Mouse (Mus musculus): Measurements from ENCODE around the gene Arsg. TPM values are rescaled to one million over a fixed set of nuclear protein-coding genes. Genes with fewer than 3 reads are reported as not detected.

The Arsg gene
- polyA plus RNA-seq, 1 experiment = 3.7 TPM

DNA sequence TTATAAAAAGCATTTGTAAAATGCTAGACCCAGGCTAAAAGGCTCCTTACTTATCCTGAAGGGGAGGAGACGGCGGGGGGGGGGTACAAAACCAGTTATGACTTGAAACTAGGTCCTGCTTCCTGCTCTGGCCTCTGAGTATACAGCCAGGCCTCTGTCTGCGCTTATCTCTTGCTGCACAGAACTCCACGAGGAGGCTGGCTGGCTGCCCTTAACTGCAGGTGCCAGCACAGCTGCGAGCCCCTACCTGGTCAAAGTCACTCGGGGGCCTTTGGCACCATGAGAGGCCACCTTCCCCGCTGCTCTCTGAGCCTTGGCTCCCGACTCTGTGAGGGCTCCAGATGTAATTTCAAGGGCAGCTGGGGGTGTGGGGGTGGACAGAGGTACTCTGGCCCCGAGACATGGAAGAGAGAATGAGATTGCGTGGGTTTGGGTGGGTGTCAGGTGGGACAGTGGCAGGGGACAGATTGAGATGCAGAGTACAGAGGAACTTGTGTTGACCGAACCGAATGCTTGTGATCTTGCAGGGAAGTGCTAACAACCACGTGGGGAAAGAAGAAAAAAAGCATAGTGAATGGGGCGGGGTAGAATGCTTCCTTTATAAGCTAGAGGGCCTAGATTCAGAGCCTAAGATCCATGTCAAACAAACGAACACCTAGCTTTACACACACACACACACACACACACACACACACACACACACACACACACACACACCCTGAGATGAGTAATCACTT, 114.6 kb downstream of the Arsg start:
- Histone ChIP-seq H3K27ac (replicated peaks; ENCODE audit: low read depth, low read length) (no peak overlapping the region), H3K4me3 (ENCODE audit: insufficient read depth, low read depth, low read length) (no peak overlapping the region), H3K4me1 (ENCODE audit: control insufficient read depth, insufficient read depth, insufficient read length, low read length) (no peaks in the 10 kb centered on the region)

- no peak overlapping the region for H3K27ac ChIP-seq (replicated peaks; ENCODE audit: low read depth, low read length)
- H3K4me3 ChIP-seq (ENCODE audit: insufficient read depth, low read depth, low read length) = no peak overlapping the region
Measured at GRCm38 (mm10) chr11:109590012-109590411, 116.8 kb downstream of the Arsg start.

DNA sequence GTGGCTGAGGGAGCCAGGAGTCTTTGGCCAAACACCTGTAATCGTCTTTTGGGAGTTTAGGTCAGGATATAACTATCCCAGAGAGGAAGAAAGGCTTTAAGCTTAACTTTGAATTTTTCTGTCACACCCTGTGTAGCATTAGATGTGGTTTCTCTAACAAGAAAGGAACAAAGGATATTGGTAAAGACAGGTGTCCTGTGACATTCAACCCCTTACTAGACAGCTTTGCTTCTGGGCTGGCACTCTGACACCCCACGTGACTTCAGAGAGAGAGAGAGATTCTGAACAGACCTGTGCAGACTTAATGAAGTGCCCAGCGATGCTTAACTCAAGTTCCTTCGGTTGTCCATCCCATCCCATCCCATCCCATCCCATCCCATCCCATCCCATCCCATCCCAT, 118.3 kb downstream of the Arsg start:
- H3K4me1 ChIP-seq (ENCODE audit: control insufficient read depth, insufficient read depth, insufficient read length, low read length) = no peaks in the 10 kb centered on the region
- no peak overlapping the region for H3K27ac ChIP-seq (replicated peaks; ENCODE audit: low read depth, low read length)
- H3K4me3 ChIP-seq (ENCODE audit: insufficient read depth, low read depth, low read length) = no peak overlapping the region

More at GRCm38 (mm10) chr11:109590012-109590411, 116.8 kb downstream of the Arsg start:
- no peaks in the 10 kb centered on the region for H3K4me1 ChIP-seq (ENCODE audit: control insufficient read depth, insufficient read depth, insufficient read length, low read length)

DNA sequence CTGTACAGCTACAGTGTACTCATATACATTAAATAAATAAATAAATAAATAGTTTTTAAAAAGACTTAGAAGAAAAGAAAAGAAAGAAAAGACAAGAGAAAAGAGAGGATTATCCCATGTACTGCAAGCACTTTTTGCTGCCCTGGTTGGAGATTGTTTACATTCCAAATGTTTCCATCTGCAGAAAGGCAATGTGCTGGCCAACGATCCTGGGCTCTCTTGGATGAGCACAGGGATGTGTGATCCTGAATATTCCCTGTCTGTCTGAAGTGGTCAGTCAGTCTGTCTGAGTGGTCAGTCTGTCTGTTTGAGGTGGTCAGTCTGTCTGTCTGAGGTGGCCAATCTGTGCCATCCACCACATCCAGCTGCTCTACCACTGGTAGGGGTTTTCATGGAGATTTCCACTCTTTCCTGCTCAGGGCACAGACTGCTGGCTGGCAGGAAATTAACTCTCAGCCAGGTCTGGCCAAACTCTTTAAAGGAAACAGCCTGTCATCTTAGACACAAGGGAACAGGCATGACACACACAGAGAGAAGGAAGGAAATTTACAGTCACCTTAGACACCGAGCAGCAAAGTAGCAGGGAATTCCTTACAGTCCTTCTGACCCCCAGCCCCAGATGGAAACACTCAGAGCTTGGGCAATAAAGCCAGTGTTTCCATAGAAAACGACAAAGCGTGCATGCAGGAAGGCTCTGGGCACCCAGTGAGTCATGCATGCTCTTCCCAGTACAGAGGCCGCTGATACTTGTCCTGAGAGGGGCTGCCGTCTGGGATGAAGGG, 120.2 kb downstream of the Arsg start:
- H3K27ac ChIP-seq (replicated peaks; ENCODE audit: low read depth, low read length) = no peak overlapping the region
- H3K4me1 ChIP-seq (ENCODE audit: control insufficient read depth, insufficient read depth, insufficient read length, low read length) = no peaks in the 10 kb centered on the region
- H3K4me3 ChIP-seq (ENCODE audit: insufficient read depth, low read depth, low read length) = no peak overlapping the region

DNA sequence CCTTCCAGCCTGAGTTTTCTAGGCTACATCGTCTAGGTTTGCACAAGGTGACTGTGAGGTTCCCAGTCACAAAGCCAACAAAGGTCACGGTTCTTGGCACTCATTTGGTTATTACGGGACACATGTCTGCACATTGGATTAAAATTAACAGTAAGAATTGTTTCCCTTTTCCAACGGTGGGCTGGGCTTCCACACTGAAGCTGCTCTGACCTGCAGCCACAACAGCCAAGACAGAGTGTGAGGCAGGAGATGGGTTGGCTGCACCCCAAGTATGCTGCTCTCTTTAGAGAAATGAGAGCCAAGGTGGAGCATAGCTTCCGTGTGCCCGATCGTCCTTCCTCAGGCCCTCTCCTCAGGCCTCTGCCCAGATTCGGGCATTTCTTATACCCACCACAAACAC, 121.6 kb downstream of the Arsg start:
- Histone ChIP-seq H3K4me3 (ENCODE audit: insufficient read depth, low read depth, low read length) (no peak overlapping the region), H3K4me1 (ENCODE audit: control insufficient read depth, insufficient read depth, insufficient read length, low read length) (no peaks in the 10 kb centered on the region), H3K27ac (replicated peaks; ENCODE audit: low read depth, low read length) (no peak overlapping the region)

DNA sequence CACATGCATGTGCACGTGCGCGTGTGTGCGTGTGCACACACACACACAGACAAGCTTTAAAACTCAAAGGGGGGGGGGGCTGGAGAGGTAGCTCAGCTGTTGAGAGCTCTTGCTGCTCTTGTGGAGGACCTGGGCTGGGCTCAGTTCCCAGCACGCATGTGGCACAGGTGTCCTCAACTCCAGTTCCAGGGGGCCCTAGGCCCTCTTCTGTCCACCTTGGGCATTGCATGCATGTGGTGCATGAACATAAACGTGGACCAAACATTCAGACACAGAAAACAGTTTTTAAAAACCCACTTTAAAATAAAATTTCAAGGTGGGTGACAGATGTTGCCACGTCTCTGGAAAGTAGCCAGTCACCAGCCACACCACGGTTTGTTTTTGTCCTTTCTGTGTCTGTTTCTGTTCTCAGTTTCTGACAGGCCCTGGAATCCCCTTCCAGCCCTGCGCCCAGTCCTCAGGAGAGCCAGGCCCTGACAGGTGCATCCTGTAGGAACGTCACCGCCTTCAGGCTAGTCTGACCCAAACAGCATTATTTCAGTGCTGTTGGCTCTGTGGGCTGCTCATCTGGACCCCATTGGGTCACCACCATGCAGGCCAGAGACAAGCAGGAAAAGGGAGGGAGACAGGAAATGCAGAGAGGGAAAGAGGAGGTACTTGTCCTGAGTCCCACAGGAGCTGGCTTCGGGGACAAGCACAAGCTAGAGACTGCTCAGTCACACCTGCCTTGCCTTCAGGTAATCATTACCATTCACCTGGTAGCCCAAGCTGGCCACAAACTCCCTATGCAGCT, 125.8 kb downstream of the Arsg start:
- no peaks in the 10 kb centered on the region for H3K4me1 ChIP-seq (ENCODE audit: control insufficient read depth, insufficient read depth, insufficient read length, low read length)
- H3K4me3 ChIP-seq (ENCODE audit: insufficient read depth, low read depth, low read length) = no peak overlapping the region
- H3K27ac ChIP-seq (replicated peaks; ENCODE audit: low read depth, low read length) = no peak overlapping the region

- Histone ChIP-seq H3K27ac (replicated peaks; ENCODE audit: low read depth, low read length) (no peak overlapping the region), H3K4me3 (ENCODE audit: insufficient read depth, low read depth, low read length) (no peak overlapping the region), H3K4me1 (ENCODE audit: control insufficient read depth, insufficient read depth, insufficient read length, low read length) (peaks cover 4% of the 10 kb centered on the region; the same call in 1 of the 2 replicates)
Measured at GRCm38 (mm10) chr11:109607600-109607999, 134.4 kb downstream of the Arsg start.

DNA sequence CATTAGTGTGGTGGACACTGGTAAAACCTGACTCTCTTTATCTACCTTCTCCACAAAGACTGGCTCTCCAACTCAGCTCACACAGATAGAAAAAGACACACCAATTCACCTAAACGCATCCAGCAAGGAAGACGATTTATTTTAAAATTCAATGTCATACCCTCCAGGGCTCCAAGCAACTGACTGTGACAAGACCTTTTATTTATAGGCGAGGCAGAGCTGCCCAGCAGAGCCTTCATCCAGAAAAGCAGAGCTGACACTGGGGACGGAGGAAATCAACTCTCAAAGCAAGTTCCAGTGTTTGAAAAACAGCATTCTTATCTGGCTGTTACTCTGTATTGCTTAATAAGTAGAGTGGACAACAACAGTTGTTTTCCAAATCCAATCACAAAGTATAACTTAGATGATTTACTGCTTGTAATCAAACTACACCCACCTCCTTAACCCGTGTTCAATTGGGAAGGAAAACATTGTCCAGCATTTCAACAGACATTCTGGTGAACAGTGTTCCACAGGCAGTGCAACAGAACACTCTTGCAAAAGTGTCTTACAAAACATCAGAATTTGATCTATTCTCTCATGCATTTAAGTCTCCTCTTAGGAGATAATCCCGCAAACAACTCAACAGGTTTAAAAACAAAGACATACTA, 135.9 kb downstream of the Arsg start:
- Histone ChIP-seq H3K4me3 (ENCODE audit: insufficient read depth, low read depth, low read length) (no peak overlapping the region), H3K27ac (replicated peaks; ENCODE audit: low read depth, low read length) (no peak overlapping the region), H3K4me1 (ENCODE audit: control insufficient read depth, insufficient read depth, insufficient read length, low read length) (peaks cover 4% of the 10 kb centered on the region; the same call in 1 of the 2 replicates)

DNA sequence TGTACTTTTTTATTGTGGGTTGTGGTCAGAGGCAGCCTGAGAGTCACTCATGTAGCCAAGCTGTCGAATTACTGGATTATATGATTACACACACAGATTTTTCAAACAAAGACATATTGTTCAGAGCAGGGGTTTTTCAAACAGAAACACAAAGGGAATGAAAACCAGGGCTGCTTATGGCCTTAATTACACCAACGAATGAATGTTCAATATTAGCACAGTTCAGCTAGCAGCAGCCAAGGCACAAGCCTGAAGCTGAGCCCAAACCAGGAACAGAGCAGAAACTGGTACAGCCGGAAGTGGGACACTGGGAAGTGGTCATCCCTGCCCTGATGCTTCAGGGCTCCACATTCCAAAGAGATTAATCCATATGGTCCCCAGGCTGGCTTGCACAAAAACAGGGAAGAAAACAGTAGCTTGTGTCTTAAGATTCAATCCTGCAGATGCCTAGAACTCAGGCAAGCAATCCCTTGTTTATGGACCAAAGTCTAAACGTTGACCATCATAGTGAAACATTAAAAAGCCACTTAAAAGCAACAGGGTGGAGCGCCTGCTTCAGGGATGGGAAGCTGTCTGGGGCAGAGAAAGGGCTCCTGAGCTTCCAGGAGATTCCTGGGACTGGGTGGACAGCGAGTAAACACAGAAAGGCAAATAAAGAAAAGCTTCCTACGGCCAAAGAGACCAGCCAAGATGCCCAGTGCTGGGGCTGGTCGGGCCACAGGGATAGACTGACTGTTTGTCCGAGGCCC, 137.0 kb downstream of the Arsg start:
- no peak overlapping the region for H3K27ac ChIP-seq (replicated peaks; ENCODE audit: low read depth, low read length)
- H3K4me1 ChIP-seq (ENCODE audit: control insufficient read depth, insufficient read depth, insufficient read length, low read length) = peaks cover 4% of the 10 kb centered on the region; the same call in 1 of the 2 replicates
- peak overlapping the region; percentile 71 for H3K4me3 ChIP-seq (ENCODE audit: insufficient read depth, low read depth, low read length)

DNA sequence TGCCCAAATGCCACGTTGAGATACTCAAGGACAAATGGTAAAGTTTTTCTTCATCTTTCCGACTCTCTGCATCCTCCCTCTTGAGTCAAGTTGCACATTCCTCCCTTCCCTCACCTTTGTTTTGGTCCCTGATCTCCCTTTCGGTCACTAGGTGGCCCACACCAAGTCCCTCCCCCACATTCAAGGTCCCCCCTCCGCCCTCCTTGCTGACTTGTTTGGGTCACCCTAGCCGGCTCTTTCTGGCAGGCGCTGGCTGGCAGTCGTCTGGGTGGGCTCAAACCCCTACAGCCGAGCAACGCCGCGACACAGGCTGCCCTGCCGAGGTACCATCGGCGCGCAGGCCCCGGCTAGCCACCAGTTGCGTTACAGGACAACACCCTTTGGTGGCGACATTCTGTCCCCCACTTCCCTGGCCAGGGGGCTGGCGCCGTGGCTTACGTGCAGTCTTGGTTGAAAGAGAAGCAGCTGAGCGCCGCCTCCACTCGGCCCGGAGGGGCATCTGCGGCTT, 137.7 kb downstream of the Arsg start:
- H3K4me1 ChIP-seq (ENCODE audit: control insufficient read depth, insufficient read depth, insufficient read length, low read length) = peaks cover 4% of the 10 kb centered on the region; the same call in 1 of the 2 replicates
- H3K4me3 ChIP-seq (ENCODE audit: insufficient read depth, low read depth, low read length) = peak overlapping the region; percentile 71
- peak overlapping the region; percentile 9 for H3K27ac ChIP-seq (replicated peaks; ENCODE audit: low read depth, low read length)

DNA sequence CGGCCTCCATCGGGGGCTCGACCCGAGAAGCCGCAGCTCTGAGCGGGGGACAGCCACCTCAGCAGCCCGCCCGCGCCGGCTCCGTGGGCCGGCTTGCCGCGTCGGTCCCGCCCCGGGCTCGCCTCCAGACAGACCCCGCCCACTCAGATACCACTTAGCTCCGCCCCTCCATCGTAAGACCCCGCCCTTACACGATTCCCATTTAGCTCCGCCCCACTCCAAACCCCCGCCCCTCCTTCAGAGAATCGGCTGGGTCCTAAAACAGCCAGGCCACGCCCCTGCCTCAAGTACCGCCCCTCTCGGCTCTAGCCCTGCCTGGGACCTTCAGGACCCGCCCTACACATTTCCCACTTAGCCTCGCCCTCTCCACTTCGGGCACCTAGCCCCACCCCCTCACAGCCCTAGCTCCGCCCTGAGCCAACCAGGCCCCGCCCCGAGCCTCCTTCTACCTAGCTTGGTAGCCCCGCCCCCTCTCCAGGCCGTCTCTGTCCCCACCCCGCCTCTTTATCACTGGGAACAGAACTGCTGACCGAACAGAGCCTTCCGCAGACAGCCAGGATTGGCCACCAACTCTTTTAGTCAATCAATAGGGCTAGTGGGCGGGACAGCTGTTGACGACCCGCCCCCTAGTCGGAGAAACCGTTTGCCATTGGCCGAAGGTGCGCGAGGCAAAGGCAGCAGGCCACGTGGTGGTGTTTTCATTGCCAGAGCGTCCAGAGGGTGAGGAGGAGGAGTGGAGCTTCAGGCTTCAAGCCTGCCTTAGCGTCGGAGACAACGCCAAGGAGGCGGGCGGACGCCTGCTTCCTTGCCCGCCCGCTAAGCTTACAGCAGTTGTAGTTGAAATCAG, 138.4 kb downstream of the Arsg start, which contains the start of gene Wipi1:
Gene Wipi1, minus strand, starts transcription at position 665 of the 847 bp plus-strand sequence.
- Histone ChIP-seq H3K27ac (replicated peaks; ENCODE audit: low read depth, low read length) (peak within 1 kb of the TSS; percentile 9), H3K4me1 (ENCODE audit: control insufficient read depth, insufficient read depth, insufficient read length, low read length) (peaks cover 4% of the 10 kb centered on the region; the same call in 1 of the 2 replicates), H3K4me3 (ENCODE audit: insufficient read depth, low read depth, low read length) (peak within 1 kb of the TSS; percentile 71)

DNA sequence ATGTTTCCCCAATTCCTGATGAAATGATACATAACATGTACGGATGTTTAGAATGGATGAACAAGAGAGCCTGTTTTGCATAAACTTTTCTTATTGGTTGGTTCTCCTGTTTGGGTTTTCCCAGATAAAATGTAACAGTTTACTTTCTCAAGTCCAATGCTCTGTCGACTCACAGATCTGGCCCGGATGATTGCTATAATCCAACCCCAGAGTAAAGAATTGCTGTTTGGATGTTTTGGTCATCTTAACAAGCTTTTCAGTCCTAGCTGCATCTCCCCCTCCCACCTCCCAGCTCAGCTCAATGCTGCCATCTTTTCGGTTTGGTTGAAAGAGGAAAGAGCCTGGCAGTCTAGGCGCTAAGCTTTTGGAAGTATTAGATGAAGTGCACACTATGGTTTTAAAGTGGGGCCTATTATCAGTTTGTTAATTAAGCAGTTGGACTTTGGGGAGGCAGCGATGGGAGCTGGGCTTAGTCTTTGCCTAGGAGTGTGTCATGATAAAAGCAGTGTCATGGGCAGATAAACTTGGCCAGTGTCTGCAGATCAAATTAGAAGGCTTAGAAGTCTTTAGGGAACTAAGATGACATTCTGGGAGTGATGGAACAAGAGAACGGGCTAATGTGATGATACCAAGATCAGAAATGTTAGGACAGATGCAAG, 139.8 kb downstream of the Arsg start:
- H3K27ac ChIP-seq (replicated peaks; ENCODE audit: low read depth, low read length) = no peak overlapping the region
- no peak overlapping the region for H3K4me3 ChIP-seq (ENCODE audit: insufficient read depth, low read depth, low read length)
- H3K4me1 ChIP-seq (ENCODE audit: control insufficient read depth, insufficient read depth, insufficient read length, low read length) = peaks cover 4% of the 10 kb centered on the region

DNA sequence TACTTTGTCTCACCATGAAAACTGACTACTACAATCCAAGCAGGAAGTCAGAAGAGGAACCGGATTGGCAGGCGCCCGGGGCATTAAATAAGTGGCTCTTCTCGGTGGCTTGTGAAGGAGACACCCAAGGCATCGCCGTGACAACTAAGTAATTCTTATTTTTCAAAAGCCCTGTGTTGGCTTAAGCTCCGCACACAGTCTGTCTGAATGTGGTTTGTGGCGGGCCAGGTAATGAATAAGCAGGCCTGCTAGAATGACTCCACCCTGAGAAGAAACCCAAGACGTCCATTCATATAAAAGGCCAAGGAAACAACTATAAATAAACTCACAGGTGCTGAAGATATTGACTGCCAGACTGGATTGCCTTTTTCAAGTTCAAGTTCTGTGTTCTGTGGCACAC, 142.1 kb downstream of the Arsg start:
- Histone ChIP-seq H3K27ac (replicated peaks; ENCODE audit: low read depth, low read length) (no peak overlapping the region), H3K4me3 (ENCODE audit: insufficient read depth, low read depth, low read length) (no peak overlapping the region)

More for the DNA sequence above, 142.1 kb downstream of the Arsg start:
- H3K4me1 ChIP-seq (ENCODE audit: control insufficient read depth, insufficient read depth, insufficient read length, low read length) = peaks cover 3% of the 10 kb centered on the region

Measured in brown adipose tissue, adult 24 weeks (tissue).